In genomic region chr12:14283106-14283692, GRCm38 (mm10) we compare ENCODE assay signal across 17 mouse cellular contexts.
DNase-seq lines count a peak whose midpoint lies in the region; ATAC-seq and TF ChIP-seq lines count a peak whose summit lies in the region.
"Had no signal": no experiment of that assay in that cellular context is flagged by ENCODE, and none has a peak within 500 bp of the region (broad histone marks: within the 10 kb centered on the region; RNA-seq: fewer than 3 reads in every experiment).

No protein-coding gene starts in this region.

- WGBS in hindbrain, embryonic 16.5 days, result 28% methylated on average over 4 of the region's 4 CpGs
- 34% methylated on average over 4 of the region's 4 CpGs for WGBS in hindbrain, embryonic 12.5 days
- 27% methylated on average over 4 of the region's 4 CpGs for WGBS in midbrain, embryonic 16.5 days

- no peak overlapping the region for H3K4me2 ChIP-seq in hindbrain, embryonic 16.5 days (ENCODE audit: low read length)
- no peak overlapping the region for H3K4me2 ChIP-seq in hindbrain, embryonic 12.5 days (replicated peaks)
- no peak overlapping the region for H3K4me2 ChIP-seq in midbrain, embryonic 16.5 days (ENCODE audit: low read length)
- H3K4me2 ChIP-seq: hindbrain, embryonic 13.5 days; liver, embryonic 13.5 days; neural tube, embryonic 12.5 days had no signal

- peak; percentile 63 for DNase-seq in brain, embryonic 14.5 days (ENCODE audit: low read depth)
- DNase-seq in gonadal fat pad, adult 2 months (ENCODE audit: low read depth), result peak; percentile 99
- DNase-seq in thymus, postnatal 25 days, result no peak
- DNase-seq: adrenal gland, postnatal 25 days; cerebellum, postnatal 14 days; kidney, postnatal 36 days; liver, embryonic 13.5 days had no signal

- no peak overlapping the region for H3K9ac ChIP-seq in hindbrain, embryonic 16.5 days (ENCODE audit: low read depth, low read length)
- H3K9ac ChIP-seq in hindbrain, embryonic 12.5 days, result no peak overlapping the region
- H3K9ac ChIP-seq in midbrain, embryonic 16.5 days (ENCODE audit: low read depth, low read length), result no peak overlapping the region
- H3K9ac ChIP-seq: hindbrain, embryonic 13.5 days; liver, embryonic 13.5 days; neural tube, embryonic 12.5 days had no signal

- TF ChIP-seq CTCF in brain, embryonic 14.5 days (IDR thresholded peaks at IDR 0.05; ENCODE audit: borderline replicate concordance, extremely low read depth, insufficient read depth, insufficient read length), result no peak

- H3K4me1 ChIP-seq in hindbrain, embryonic 16.5 days (ENCODE audit: control insufficient read depth, insufficient read depth, low read depth, low read length), result no peaks in the 10 kb centered on the region
- H3K4me1 ChIP-seq in hindbrain, embryonic 12.5 days, result no peaks in the 10 kb centered on the region
- no peaks in the 10 kb centered on the region for H3K4me1 ChIP-seq in midbrain, embryonic 16.5 days (ENCODE audit: control insufficient read depth, insufficient read depth, low read length)
- H3K4me1 ChIP-seq: heart, embryonic 10.5 days; liver, embryonic 13.5 days; neural tube, embryonic 12.5 days had no signal

- H3K27me3 ChIP-seq in hindbrain, embryonic 16.5 days (replicated peaks; ENCODE audit: control insufficient read depth, insufficient read depth, low read length), result no peaks in the 10 kb centered on the region
- H3K27me3 ChIP-seq in hindbrain, embryonic 12.5 days, result no peaks in the 10 kb centered on the region
- no peaks in the 10 kb centered on the region for H3K27me3 ChIP-seq in midbrain, embryonic 16.5 days (ENCODE audit: control insufficient read depth, insufficient read depth, low read depth, low read length)
- H3K27me3 ChIP-seq: liver, embryonic 13.5 days; neural tube, embryonic 12.5 days; Patski had no signal

- H3K36me3 ChIP-seq in hindbrain, embryonic 16.5 days (ENCODE audit: control insufficient read depth, insufficient read depth, low read length), result no peaks in the 10 kb centered on the region
- no peaks in the 10 kb centered on the region for H3K36me3 ChIP-seq in hindbrain, embryonic 12.5 days
- no peaks in the 10 kb centered on the region for H3K36me3 ChIP-seq in midbrain, embryonic 16.5 days (ENCODE audit: control insufficient read depth, insufficient read depth, low read length)
- H3K36me3 ChIP-seq: heart, embryonic 10.5 days; hindbrain, embryonic 13.5 days; liver, embryonic 13.5 days; neural tube, embryonic 12.5 days had no signal

- H3K27ac ChIP-seq in hindbrain, embryonic 16.5 days (ENCODE audit: low read depth, low read length), result no peak overlapping the region
- no peak overlapping the region for H3K27ac ChIP-seq in hindbrain, embryonic 12.5 days
- no peak overlapping the region for H3K27ac ChIP-seq in midbrain, embryonic 16.5 days (ENCODE audit: low read length)
- H3K27ac ChIP-seq: heart, embryonic 10.5 days; hindbrain, embryonic 13.5 days; liver, embryonic 13.5 days; macrophage; neural tube, embryonic 12.5 days had no signal

- H3K9me3 ChIP-seq in hindbrain, embryonic 16.5 days (ENCODE audit: control insufficient read depth, low read length), result no peaks in the 10 kb centered on the region
- H3K9me3 ChIP-seq in hindbrain, embryonic 12.5 days (replicated peaks), result no peaks in the 10 kb centered on the region
- no peaks in the 10 kb centered on the region for H3K9me3 ChIP-seq in midbrain, embryonic 16.5 days (replicated peaks; ENCODE audit: control insufficient read depth, low read length, poor library complexity, severe bottlenecking)
- H3K9me3 ChIP-seq: heart, embryonic 10.5 days; hindbrain, embryonic 13.5 days; liver, embryonic 13.5 days; neural tube, embryonic 12.5 days had no signal

- H3K4me3 ChIP-seq in hindbrain, embryonic 16.5 days (ENCODE audit: low read length), result no peak overlapping the region
- no peak overlapping the region for H3K4me3 ChIP-seq in hindbrain, embryonic 12.5 days
- no peak overlapping the region for H3K4me3 ChIP-seq in midbrain, embryonic 16.5 days (ENCODE audit: low read depth, low read length)
- H3K4me3 ChIP-seq: heart, embryonic 10.5 days; hindbrain, embryonic 13.5 days; liver, embryonic 13.5 days; neural tube, embryonic 12.5 days had no signal

- peak; percentile 40; the same call in 1 of the 2 replicates for ATAC-seq in hindbrain, embryonic 16.5 days
- no peak for ATAC-seq in hindbrain, embryonic 12.5 days (ENCODE audit: low FRiP score)
- peak; percentile 68; the same call in 1 of the 2 replicates for ATAC-seq in midbrain, embryonic 16.5 days
- ATAC-seq in inflammation-experienced regulatory T-cells, adult 6 months, result no peak
- ATAC-seq in megakaryocyte, adult 5-6 weeks (ENCODE audit: poor library complexity, severe bottlenecking), result no peak
- ATAC-seq: Patski had no signal

- no peak for TF ChIP-seq POLR2A in brain, embryonic 14.5 days (IDR thresholded peaks at IDR 0.05; ENCODE audit: borderline replicate concordance, extremely low read depth, insufficient read depth, insufficient read length, poor library complexity, severe bottlenecking)

Comparison
In these comparisons a context has a peak if more than half of its experiments do, and no peak if none do; other contexts are left out.
1. ATAC-seq: peak in hindbrain, embryonic 16.5 days (single experiment) and midbrain, embryonic 16.5 days (single experiment); none in hindbrain, embryonic 12.5 days (single experiment), inflammation-experienced regulatory T-cells, adult 6 months (single experiment) and megakaryocyte, adult 5-6 weeks (single experiment).